Mouse (Mus musculus): Measurements from ENCODE around the gene Cerk.
"Not testable (repeated sequence)": the region's sequence is repeated elsewhere in the genome, so short reads cannot be mapped to it uniquely, and the experiment has no call there.

Cerk gene

GRCm38 (mm10) chr15:86113342-86113710 is 72.6 kb downstream of the Cerk start:
- DNase-seq (ENCODE audit: low read depth, low spot score), result no peak

- no peak for DNase-seq (ENCODE audit: low read depth, low spot score)
Observed at GRCm38 (mm10) chr15:86112707-86113341, 73.1 kb downstream of the Cerk start.

- DNase-seq (ENCODE audit: low read depth, low spot score), result no peak
Observed at GRCm38 (mm10) chr15:86110361-86111103, 75.4 kb downstream of the Cerk start.

GRCm38 (mm10) chr15:86109650-86110211 is 76.2 kb downstream of the Cerk start:
- no peak for DNase-seq (ENCODE audit: low read depth, low spot score)

GRCm38 (mm10) chr15:86109245-86109644 is 76.7 kb downstream of the Cerk start:
- DNase-seq (ENCODE audit: low read depth, low spot score), result no peak

- no peak for DNase-seq (ENCODE audit: low read depth, low spot score)
Observed at GRCm38 (mm10) chr15:86107831-86108471, 78.0 kb downstream of the Cerk start.

GRCm38 (mm10) chr15:86105751-86106150 is 80.2 kb downstream of the Cerk start:
- no peak for DNase-seq (ENCODE audit: low read depth, low spot score)

- no peak for DNase-seq (ENCODE audit: low read depth, low spot score)
Observed at GRCm38 (mm10) chr15:86105345-86105697, 80.6 kb downstream of the Cerk start.

- DNase-seq (ENCODE audit: low read depth, low spot score), result no peak
Observed at GRCm38 (mm10) chr15:86104401-86105344, 81.3 kb downstream of the Cerk start.

- DNase-seq (ENCODE audit: low read depth, low spot score), result no peak
Observed at GRCm38 (mm10) chr15:86102308-86102707, 83.6 kb downstream of the Cerk start.

GRCm38 (mm10) chr15:86101585-86101984 is 84.4 kb downstream of the Cerk start:
- DNase-seq (ENCODE audit: low read depth, low spot score), result no peak

GRCm38 (mm10) chr15:86097871-86098270 is 88.1 kb downstream of the Cerk start:
- no peak for DNase-seq (ENCODE audit: low read depth, low spot score)

- not testable (repeated sequence) for DNase-seq (ENCODE audit: low read depth, low spot score)
Observed at GRCm38 (mm10) chr15:86096604-86097020, 89.3 kb downstream of the Cerk start.

- DNase-seq (ENCODE audit: low read depth, low spot score), result no peak
Observed at GRCm38 (mm10) chr15:86095722-86096603, 90.0 kb downstream of the Cerk start.

GRCm38 (mm10) chr15:86094324-86095121 is 91.4 kb downstream of the Cerk start:
- DNase-seq (ENCODE audit: low read depth, low spot score), result no peak

- no peak for DNase-seq (ENCODE audit: low read depth, low spot score)
Observed at GRCm38 (mm10) chr15:86093236-86093635, 92.7 kb downstream of the Cerk start.

- DNase-seq (ENCODE audit: low read depth, low spot score), result no peak
Observed at GRCm38 (mm10) chr15:86091998-86092670, 93.8 kb downstream of the Cerk start.

GRCm38 (mm10) chr15:86091201-86091997 is 94.5 kb downstream of the Cerk start:
- DNase-seq (ENCODE audit: low read depth, low spot score), result no peak
